Mouse (Mus musculus): ENCODE data around the gene Acaa1a. TPM values are rescaled to one million over a fixed set of nuclear protein-coding genes. Genes with fewer than 3 reads are reported as not detected.

Acaa1a gene
- 248 and 519 TPM in 2 replicates for polyA plus RNA-seq (2012; rRNA removed)

GRCm38 (mm10) chr9:119339558-119340211 lies at the start of gene Acaa1a:
Acaa1a (plus strand) TSS chr9:119339676.

GRCm38 (mm10) chr9:119322289-119323259 lies 16.9 kb upstream of the Acaa1a start, which contains the start of gene Oxsr1:
Oxsr1 (minus strand) TSS chr9:119322427.

GRCm38 (mm10) chr9:119340909-119341816 lies 1.7 kb downstream of the Acaa1a start, which contains the start of gene Myd88:
Myd88 (minus strand) TSS chr9:119341411.

GRCm38 (mm10) chr9:119357331-119358057 lies 18.0 kb downstream of the Acaa1a start, which contains the start of gene Xylb:
Xylb (plus strand) TSS chr9:119357381.

GRCm38 (mm10) chr9:119365284-119365683 lies 25.8 kb downstream of the Acaa1a start, which contains the start of gene Slc22a14:
Slc22a14 (minus strand) TSS chr9:119365553.

Other genes with a start within 250 kb of the Acaa1a start
- 24.9 and 31.5 TPM in 2 replicates for gene Plcd1, start 246.2 kb upstream of the Acaa1a start, polyA plus RNA-seq (2012; rRNA removed)
- 0.26 and 1.2 TPM in 2 replicates for gene Dlec1, start 237.2 kb upstream of the Acaa1a start, polyA plus RNA-seq (2012; rRNA removed)
- gene Acaa1b, start 182.6 kb upstream of the Acaa1a start, polyA plus RNA-seq (2012; rRNA removed), result 3.7 and 4.9 TPM in 2 replicates
- gene Gm47289, start 180.5 kb upstream of the Acaa1a start, polyA plus RNA-seq (2012; rRNA removed), result not detected in 2 replicates
- not detected in 2 replicates for gene Slc22a13, start 130.6 kb upstream of the Acaa1a start, polyA plus RNA-seq (2012; rRNA removed)
- 4.1 and 5.6 TPM in 2 replicates for gene Oxsr1, start 17.2 kb upstream of the Acaa1a start, polyA plus RNA-seq (2012; rRNA removed)
- gene Myd88, start 1.7 kb downstream of the Acaa1a start, polyA plus RNA-seq (2012; rRNA removed), result 10.9 and 14.1 TPM in 2 replicates
- 2.9 TPM in 2 replicates for gene Xylb, start 17.7 kb downstream of the Acaa1a start, polyA plus RNA-seq (2012; rRNA removed)
- not detected in 2 replicates for gene Slc22a14, start 25.9 kb downstream of the Acaa1a start, polyA plus RNA-seq (2012; rRNA removed)
- gene Acvr2b, start 62.4 kb downstream of the Acaa1a start, polyA plus RNA-seq (2012; rRNA removed), result 1.5 and 2.4 TPM in 2 replicates
- gene Exog, start 105.3 kb downstream of the Acaa1a start, polyA plus RNA-seq (2012; rRNA removed), result 1.3 and 2.4 TPM in 2 replicates
- gene Scn5a, start 239.3 kb downstream of the Acaa1a start, polyA plus RNA-seq (2012; rRNA removed), result 0.19 and 0.26 TPM in 2 replicates